Mouse (Mus musculus): ENCODE measurements around the gene Gm8251. TPM values are rescaled to one million over a fixed set of nuclear protein-coding genes. Genes with fewer than 3 reads are reported as not detected.
"Not testable (repeated sequence)": the region's sequence is repeated elsewhere in the genome, so short reads cannot be mapped to it uniquely, and the experiment has no call there.

Gene Gm8251
- total RNA-seq (2022): not detected

GRCm38 (mm10) chr1:44061836-44062235, at the start of gene Gm8251:
Gene Gm8251 (minus strand): TSS chr1:44061936.
- DNase-seq (ENCODE audit: low spot score): no peak

- no peak for DNase-seq (ENCODE audit: low spot score)
These were observed 41.2 kb upstream of the Gm8251 start for GRCm38 (mm10) chr1:44102939-44103338.

GRCm38 (mm10) chr1:44102259-44102717, 40.6 kb upstream of the Gm8251 start, which contains the start of gene Tex30:
Gene Tex30 (minus strand): TSS chr1:44102441.
- peak; percentile 92 for DNase-seq (ENCODE audit: low spot score)

- DNase-seq (ENCODE audit: low spot score): peak; percentile 11
These were observed 39.9 kb upstream of the Gm8251 start for GRCm38 (mm10) chr1:44101448-44102225.

GRCm38 (mm10) chr1:44064625-44065024, 2.9 kb upstream of the Gm8251 start:
- peak; percentile 22 for DNase-seq (ENCODE audit: low spot score)

GRCm38 (mm10) chr1:44063439-44063838, 1.7 kb upstream of the Gm8251 start:
- DNase-seq (ENCODE audit: low spot score): no peak

- DNase-seq (ENCODE audit: low spot score): no peak
These were observed 3.9 kb downstream of the Gm8251 start for GRCm38 (mm10) chr1:44057805-44058204.

GRCm38 (mm10) chr1:44046556-44046955, 15.2 kb downstream of the Gm8251 start:
- DNase-seq (ENCODE audit: low spot score): no peak

- not testable (repeated sequence) for DNase-seq (ENCODE audit: low spot score)
These were observed 16.0 kb downstream of the Gm8251 start for GRCm38 (mm10) chr1:44045689-44046088.

GRCm38 (mm10) chr1:44042555-44042915, 19.2 kb downstream of the Gm8251 start:
- DNase-seq (ENCODE audit: low spot score): no peak

GRCm38 (mm10) chr1:44041797-44042554, 19.8 kb downstream of the Gm8251 start:
- peak; percentile 38 for DNase-seq (ENCODE audit: low spot score)

- no peak for DNase-seq (ENCODE audit: low spot score)
These were observed 28.8 kb downstream of the Gm8251 start for GRCm38 (mm10) chr1:44032948-44033347.

GRCm38 (mm10) chr1:44032213-44032612, 29.5 kb downstream of the Gm8251 start:
- no peak for DNase-seq (ENCODE audit: low spot score)

- no peak for DNase-seq (ENCODE audit: low spot score)
These were observed 34.1 kb downstream of the Gm8251 start for GRCm38 (mm10) chr1:44027651-44028050.

- DNase-seq (ENCODE audit: low spot score): no peak
These were observed 39.1 kb downstream of the Gm8251 start for GRCm38 (mm10) chr1:44022656-44023055.

- no peak for DNase-seq (ENCODE audit: low spot score)
These were observed 41.8 kb downstream of the Gm8251 start, which contains the start of gene Mettl21c for GRCm38 (mm10) chr1:44019934-44020333. Gene Mettl21c (minus strand): TSS chr1:44020034.

- no peak for DNase-seq (ENCODE audit: low spot score)
These were observed 46.2 kb downstream of the Gm8251 start for GRCm38 (mm10) chr1:44015556-44015955.

Other genes with a start within 250 kb of the Gm8251 start
- 10 to 100 TPM in 2 of 4 experiments, 1 to 10 TPM in 2; 8.0 to 11.8 (median 10.1) TPM for gene Uxs1, start 234.1 kb downstream of the Gm8251 start, total RNA-seq (2022)
- gene Tpp2, start 128.3 kb downstream of the Gm8251 start, total RNA-seq (2022): 10 to 100 TPM; 35.5 to 42.4 (median 41.3) TPM
- not detected for gene Mettl21c, start 41.9 kb downstream of the Gm8251 start, total RNA-seq (2022)
- gene Tex30, start 40.5 kb upstream of the Gm8251 start, total RNA-seq (2022): 10 to 100 TPM in 1 of 4 experiments, 1 to 10 TPM in 3; 6.2 to 10.1 (median 6.9) TPM
- gene Kdelc1, start 56.9 kb upstream of the Gm8251 start, total RNA-seq (2022): 10 to 100 TPM; 12.6 to 14.8 (median 13.9) TPM
- gene Bivm, start 57.0 kb upstream of the Gm8251 start, total RNA-seq (2022): 10 to 100 TPM in 2 of 4 experiments, 1 to 10 TPM in 2; 8.3 to 12.4 (median 9.6) TPM
- gene Ercc5, start 85.8 kb upstream of the Gm8251 start, total RNA-seq (2022): 10 to 100 TPM; 13.1 to 18.8 (median 16.6) TPM
- gene Mettl21e, start 157.0 kb upstream of the Gm8251 start, total RNA-seq (2022): not detected